Mouse (Mus musculus) urinary bladder, postnatal 36 days (tissue): ENCODE data around the gene Plekhj1.
"Not testable (repeated sequence)": the region's sequence is repeated elsewhere in the genome, so short reads cannot be mapped to it uniquely, and the experiment has no call there.

ENCODE experiments used
- DNase-seq, 2 experiments: peaks; one replicate each; pipeline ENCODE4 v3.0.0; 2022; ENCODE audit warnings: low spot score in 2 of 2, mixed read lengths in 1 of 2

Gene Plekhj1

GRCm38 (mm10) chr10:80798150-80799006, at the start of gene Plekhj1, which contains the start of gene Sf3a2:
Plekhj1 (minus strand) TSS chr10:80798626.
Sf3a2 (plus strand) TSS chr10:80798198.
- DNase-seq, result peak; percentile 92 to 93

GRCm38 (mm10) chr10:80845732-80846131, 47.3 kb upstream of the Plekhj1 start:
- DNase-seq, result no peak

DNA sequence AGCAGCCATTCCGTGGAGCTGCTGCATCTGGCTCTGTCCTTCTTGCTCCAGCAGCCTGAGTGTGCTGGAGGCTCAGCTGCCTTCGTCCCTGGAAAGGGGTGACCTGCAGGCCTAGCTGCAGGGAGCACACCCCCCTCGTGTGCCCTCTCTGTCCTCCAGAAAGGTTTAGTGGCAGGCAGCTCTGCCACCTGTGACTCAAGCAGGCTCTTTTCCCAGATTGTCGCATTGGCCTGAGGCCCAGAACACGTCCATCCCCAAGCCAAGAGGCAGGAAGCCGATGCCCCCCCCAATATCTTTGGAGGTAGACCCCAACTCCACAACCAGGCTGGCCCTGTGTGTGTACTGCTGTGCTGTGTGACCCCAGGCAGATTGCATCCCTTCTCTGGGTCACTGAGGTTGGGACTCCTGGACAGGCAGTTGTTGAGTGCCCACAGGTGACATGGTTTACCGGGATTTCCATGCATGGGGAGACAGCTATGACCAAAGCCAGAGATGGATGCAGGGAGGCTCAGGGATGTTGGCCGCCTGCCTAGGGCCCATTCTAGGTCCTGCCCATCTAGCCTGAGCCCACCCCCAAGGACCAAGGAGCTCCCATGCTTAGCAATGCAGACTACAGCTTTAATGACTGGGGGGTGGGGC, 46.7 kb upstream of the Plekhj1 start:
- no peak for DNase-seq

DNA sequence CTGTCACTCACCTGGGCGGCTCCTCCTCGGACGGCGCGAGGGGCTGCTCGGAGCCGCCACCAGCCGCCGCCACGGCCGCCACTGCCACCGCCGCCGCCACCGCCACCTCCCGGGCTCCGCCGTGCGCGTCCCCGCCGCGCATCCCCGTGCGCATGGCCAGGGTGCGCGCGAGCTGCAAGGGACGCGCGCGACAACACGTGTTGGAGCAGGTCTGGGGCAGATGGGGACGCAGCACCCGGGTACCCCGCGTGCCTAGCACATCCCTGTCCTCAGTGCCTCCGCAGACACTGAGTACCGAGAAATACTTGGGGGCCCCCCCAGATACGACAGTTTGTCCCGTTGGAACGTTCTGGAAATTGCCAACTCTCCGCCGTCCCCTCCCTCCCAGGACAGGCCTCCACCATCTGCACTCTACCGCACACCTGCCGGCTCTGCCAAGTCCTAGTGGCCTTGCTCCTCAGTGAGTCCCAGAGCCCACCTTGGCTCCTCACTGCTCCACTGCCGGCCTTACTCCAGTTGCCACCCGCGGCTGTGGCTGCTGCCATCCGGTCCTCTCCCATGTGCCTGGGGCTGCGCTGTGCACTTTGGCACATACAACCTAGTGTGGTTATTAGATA, 45.6 kb upstream of the Plekhj1 start, which contains the start of gene Lingo3:
TSS of gene Lingo3 (minus strand) at position 109 of the 617 bp plus-strand sequence.
- DNase-seq, result no peak

DNA sequence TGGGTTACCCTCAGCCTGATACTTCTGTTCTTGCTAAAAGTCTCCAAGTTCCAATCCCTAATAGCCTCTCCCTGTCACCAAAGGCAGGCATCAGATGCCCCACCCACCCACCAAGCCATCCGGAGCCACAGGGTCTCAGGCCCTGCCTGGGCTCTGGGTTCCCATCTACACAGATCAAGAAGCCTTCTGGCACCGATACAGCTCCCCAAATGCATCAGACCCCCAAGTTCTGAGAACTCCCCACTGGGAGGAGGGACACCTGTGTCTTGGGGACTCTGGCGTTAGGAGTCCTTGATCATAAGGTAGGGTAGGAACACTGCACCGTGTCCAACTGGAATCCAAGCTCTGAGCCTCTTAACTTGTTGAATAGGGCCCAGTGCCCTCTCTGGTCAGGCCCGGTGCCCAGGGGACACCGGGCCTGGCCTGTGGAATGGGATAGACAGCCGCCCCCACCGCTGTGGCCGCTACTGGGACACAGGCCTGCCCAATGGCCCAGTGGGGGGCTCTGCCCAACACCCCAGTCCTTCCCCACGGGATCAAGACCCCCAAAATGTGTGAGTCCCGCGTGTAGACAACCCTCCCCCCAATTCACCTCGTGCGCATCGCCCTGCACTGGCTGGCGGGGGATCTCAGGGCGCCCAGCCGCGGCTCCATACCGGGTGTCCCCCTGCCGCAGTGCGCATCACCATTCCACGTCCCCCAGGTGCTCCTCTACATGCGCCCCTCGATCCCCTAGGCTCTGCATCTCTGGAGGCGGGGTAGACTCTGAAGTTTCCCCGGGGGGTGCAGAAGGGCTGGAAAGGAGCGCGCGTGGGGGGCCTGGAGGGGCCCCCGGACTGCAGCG, 44.9 kb upstream of the Plekhj1 start:
- DNase-seq, result no peak

DNA sequence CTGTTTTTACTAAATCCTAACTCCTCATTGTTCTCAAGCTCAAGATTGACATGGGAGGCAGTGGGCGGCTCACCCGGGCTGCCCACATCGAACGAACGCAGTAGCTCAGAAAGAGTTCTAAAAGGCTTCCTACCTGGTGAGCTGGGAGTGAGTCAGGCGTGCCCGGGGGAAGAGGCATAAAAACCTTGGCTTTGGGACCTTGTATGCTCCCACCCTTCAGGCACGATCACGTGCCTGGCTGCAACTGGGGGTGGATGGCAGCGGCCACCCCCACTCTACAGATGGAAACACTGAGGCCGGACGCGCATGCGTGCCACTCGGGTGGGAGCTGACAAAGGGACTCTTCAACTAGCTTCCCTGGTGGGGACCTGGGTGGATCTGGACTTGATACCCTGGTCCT, 43.9 kb upstream of the Plekhj1 start:
- DNase-seq, result no peak

GRCm38 (mm10) chr10:80841685-80842084, 43.3 kb upstream of the Plekhj1 start:
- DNase-seq, result no peak

DNA sequence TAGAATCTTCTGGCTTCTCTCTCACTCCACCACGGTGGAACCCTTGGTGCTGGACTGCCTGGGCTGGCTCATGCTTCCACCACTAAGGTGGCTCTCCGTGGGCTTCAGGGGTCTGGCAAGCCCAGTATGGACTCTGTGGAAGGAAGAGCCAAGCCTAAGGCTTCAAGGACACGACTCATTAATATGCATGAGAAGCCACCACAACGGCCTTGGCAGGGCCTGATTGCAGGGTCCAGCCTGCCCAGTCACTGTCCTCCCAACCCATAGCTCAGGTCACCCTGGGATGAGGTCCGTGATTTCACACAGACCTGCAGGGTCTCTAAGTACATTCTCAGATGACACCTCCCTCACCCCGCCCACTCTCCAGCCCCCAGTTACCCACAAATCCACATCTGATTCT, 41.4 kb upstream of the Plekhj1 start:
- no peak for DNase-seq

- DNase-seq, result no peak
These were observed 40.0 kb upstream of the Plekhj1 start for GRCm38 (mm10) chr10:80838346-80838912.

DNA sequence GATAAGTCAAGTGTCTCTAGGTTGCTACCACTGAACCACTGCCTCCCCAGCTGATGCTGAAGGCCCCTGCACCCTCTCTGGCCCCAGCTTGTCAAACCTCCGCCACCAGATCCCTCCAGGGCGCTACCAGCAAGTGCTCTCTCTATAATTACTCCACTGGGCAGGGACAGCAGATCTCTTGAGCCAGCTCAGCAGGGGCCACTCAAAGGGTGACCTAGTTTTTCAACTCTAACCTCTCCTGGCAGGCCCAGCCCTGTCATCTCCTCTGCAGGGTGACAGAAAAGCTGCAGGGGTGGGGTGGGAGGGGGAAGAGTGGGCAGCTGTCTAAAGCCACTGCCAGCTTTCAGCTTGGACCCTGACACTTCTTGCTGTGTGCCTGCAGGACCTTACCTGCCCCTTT, 39.4 kb upstream of the Plekhj1 start:
- no peak for DNase-seq

DNA sequence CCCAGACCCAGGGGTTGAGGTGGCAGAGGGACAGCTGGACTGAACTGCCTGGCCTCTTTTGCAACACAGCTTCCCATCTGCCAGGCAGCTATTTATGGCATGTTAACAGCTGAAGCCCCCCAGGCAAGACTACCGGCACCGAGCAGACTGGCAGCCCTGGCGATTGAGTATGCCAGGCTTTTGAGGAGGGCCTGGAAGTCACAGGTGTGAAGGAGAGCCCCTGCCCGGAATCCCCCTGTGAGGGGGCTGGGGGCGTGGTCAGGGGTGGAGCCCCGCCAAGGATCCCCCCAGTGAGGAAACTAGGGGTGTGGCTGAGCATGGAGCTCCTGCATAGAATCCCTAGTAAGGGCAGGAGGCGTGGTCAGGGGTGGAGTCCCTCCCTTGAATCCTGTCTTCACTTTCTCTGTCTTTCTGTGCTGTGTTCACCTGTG, 38.5 kb upstream of the Plekhj1 start:
- DNase-seq, result no peak

- no peak for DNase-seq
These were observed 37.2 kb upstream of the Plekhj1 start for GRCm38 (mm10) chr10:80835617-80836016.

- DNase-seq, result no peak
These were observed 34.4 kb upstream of the Plekhj1 start for GRCm38 (mm10) chr10:80832818-80833217.

DNA sequence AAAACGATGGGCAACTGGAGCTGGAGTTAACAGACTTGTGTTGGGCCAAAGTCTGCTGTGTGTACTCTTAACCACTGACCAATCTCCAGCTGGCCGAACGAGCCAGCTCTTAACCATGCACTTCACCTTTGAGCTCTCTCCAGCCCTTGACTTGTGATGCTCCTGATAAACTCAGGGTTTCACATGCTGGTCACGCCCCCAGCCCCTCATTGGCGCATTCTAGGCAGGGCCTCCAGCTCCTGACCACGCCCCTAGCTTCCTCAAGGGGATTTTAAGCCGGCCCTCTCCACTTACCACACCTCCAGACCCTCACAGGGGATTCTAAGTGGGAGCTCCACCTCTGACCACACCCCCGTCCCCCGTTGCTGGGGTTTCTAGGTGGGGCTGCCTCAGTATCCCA, 32.7 kb upstream of the Plekhj1 start:
- DNase-seq, result peak in 1 of 2 experiments; percentile 55

DNA sequence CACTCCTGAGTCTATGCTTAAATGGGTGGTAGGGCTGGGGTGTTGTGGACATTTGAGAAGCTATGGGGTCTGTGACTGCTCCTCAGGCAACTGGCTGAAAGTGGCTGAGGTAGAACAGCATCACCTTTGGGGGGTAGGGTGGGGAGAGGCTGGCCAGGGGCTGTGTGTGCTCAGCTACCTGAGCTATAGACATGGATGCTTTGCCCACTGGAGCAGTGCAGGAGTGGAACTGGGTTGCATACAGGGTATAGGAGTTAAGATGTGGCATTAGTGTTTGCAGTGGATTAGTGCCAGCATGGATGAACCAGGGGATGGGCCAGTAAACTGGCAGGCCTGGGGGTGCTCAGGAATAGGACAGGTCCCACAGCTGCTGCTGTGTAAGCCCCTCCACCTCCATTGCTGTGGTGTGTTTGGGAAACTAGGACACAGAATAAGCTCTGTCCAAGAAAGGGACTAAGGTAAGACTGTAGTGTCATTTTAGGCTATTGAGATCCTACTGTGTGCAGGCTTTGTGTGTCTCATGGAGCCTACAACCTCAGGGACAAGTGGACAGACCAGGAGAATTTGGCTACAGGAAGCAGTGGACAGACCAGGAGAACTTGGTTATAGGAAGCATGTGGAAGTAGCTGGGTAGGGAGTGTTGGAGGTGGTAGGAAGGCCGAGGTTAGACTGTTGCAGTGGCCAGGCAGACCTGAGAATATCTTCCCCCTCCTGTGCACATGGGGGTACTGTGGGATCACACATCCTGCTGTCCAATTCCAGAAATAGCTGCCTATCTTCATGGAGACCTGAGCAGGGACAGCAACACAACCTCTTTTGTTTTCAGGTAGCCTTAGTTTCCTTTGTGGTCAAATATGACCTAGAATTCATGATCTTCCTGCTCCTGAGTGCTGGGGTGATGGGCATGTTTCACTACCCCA, 31.2 kb upstream of the Plekhj1 start:
- no peak for DNase-seq

DNA sequence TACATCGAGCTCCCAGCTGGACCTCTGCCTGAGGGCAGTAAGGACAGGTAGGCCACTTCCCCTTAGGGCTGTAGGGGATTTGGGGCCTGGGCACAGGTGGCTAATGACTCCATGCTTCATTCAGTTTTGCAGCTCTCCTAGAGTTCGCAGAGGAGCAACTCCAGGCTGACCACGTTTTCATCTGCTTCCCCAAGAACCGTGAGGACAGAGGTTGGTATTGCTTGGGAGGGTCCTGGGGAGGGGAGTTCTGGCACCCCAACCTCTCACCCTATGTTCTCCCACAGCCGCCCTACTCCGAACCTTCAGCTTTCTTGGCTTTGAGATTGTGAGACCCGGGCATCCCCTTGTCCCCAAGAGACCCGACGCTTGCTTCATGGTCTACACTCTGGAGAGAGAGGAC, 30.2 kb upstream of the Plekhj1 start:
- DNase-seq, result not testable (repeated sequence)

DNA sequence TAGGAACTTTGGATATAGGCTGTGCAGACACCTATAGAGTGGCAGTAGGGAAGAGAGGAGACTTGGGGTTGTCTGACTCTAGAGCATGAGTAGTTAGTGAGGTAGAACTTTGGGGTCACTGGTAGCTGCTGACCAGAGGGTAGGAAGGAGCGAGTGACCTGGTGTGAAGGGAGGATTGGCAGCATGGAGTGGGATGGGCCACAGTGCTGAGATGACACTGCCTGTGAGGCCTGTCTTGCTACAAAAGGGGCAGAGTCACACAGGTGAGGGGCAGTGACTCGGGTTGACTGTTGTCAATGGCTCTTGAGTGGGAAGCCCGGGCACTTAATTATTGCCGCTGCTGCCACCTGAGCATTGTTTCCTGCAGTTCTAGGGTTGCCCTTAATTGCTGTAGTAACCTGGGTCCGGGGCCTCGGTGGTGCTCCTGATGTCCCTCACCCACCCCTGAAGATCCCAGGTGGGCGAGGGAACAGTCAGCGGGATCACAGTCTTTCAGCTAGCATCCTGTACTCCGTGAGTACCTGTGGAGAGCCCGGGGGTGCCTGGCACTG, 29.5 kb upstream of the Plekhj1 start:
- no peak for DNase-seq

DNA sequence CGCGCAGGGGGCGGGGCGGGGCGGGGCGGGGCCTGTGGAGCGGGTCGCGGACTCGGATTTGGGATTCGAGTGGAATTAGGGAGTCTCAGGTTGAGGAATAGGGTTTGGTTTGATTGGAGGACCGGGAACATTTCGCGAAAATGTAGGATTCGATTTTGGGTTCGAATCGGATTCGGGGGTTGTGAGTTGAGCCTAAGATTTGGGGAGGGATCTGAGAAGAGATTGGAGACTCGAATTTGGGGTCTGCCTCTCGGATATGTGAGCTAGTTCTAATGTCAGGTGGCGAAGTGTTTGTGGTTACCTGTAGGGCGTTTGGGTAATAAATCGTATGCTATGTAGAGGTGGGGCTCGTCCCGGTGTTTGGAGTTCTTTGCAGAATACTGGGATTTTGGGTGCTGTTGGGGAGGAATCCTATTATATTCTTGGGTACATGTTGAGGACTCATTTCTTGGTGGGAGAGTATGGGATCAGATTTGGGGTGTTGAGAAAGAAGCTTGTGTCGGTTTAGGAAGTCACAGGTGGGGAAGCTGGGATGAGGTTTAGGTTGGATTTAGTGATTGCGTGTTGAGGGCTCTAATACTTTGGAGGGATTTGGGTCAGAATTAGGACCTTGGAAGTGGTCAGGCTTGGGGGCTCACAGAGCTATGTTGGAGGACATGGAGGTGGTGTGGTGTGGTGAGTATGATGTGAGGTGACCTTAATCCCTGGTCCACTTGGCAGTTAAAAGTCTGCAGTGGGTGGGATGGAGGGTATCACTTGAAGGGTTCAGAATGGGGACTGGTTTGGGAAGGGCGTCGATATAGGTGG, 28.8 kb upstream of the Plekhj1 start:
- no peak for DNase-seq
